9 mouse cellular contexts compared by ENCODE assay signal in the genomic region with DNA sequence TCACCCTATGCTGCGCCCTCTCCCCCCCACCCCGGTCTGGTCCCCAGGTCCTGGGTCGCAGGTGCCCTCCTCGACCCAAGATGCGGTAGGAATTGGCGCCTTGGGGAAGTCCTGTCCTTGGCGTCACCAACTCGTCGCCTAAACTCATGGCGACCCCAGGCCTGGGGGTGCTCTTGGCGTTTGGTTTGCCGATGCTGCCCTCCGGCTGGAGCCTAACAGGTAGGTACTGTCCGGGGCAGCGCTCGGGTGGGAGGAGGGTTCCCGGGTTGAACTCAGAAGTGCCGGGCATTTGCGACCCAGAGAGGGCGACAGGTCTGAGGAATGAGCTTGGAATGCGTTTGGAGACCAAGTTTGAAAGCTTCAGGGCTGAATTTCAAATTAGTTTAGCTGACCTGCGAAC. TPM values are rescaled to one million over a fixed set of nuclear protein-coding genes. Genes with fewer than 3 reads are reported as not detected.
A peak's percentile ranks its signal among the peaks of the same experiment; 100 is the strongest.
DNase-seq lines count a peak whose midpoint lies in the region; ATAC-seq lines count a peak whose summit lies in the region.
"Had no signal": no experiment of that assay in that cellular context is flagged by ENCODE, and none has a peak within 500 bp of the region (broad histone marks: within the 10 kb centered on the region; RNA-seq: fewer than 3 reads in every experiment).

No protein-coding gene starts in this region.

- no peak overlapping the region for H3K9ac ChIP-seq in forebrain, embryonic 14.5 days (ENCODE audit: low read length)
- H3K9ac ChIP-seq in limb, embryonic 15.5 days: 0 out of 2 replicates have a peak overlapping the region, but pooled peaks have one; percentile 5

- H3K4me2 ChIP-seq in forebrain, embryonic 14.5 days (ENCODE audit: low read length): peak overlapping the region; percentile 41
- peak overlapping the region; percentile 37 for H3K4me2 ChIP-seq in limb, embryonic 15.5 days

- 1% methylated on average over 22 of the region's 22 CpGs for WGBS in heart, embryonic 10.5 days
- under 1% methylated on average over 17 of the region's 22 CpGs for WGBS in forebrain, embryonic 14.5 days
- WGBS in limb, embryonic 15.5 days: under 1% methylated on average over 22 of the region's 22 CpGs

- ATAC-seq in forebrain, embryonic 14.5 days: no peak
- no peak for ATAC-seq in limb, embryonic 15.5 days (ENCODE audit: insufficient number of reproducible peaks, low FRiP score, low TSS enrichment, low read depth)

- no peak for DNase-seq in heart, embryonic 10.5 days (ENCODE audit: low spot score)
- DNase-seq in heart, adult 18-20 months: no peak
- DNase-seq in CD4-positive helper T cell, adult 2 months (ENCODE audit: low read depth, low spot score): peak; percentile 30
- DNase-seq in forebrain, embryonic 14.5 days (ENCODE audit: low spot score): no peak
- DNase-seq in left cerebral cortex, adult 9 months (ENCODE audit: low spot score in 2 of 2): no peak
- no peak for DNase-seq in right cerebral cortex, postnatal 10 days (ENCODE audit: low spot score in 2 of 2)
- no peak for DNase-seq in ovary, postnatal 36 days (ENCODE audit: low spot score)

- H3K4me1 ChIP-seq in heart, embryonic 10.5 days: peaks cover 35% of the 10 kb centered on the region
- peaks cover 15% of the 10 kb centered on the region for H3K4me1 ChIP-seq in forebrain, embryonic 14.5 days (ENCODE audit: control insufficient read depth, insufficient read depth, low read length)
- H3K4me1 ChIP-seq in limb, embryonic 15.5 days: peaks cover 32% of the 10 kb centered on the region

- H3K9me3 ChIP-seq in heart, embryonic 10.5 days: no peaks in the 10 kb centered on the region
- no peaks in the 10 kb centered on the region for H3K9me3 ChIP-seq in forebrain, embryonic 14.5 days (replicated peaks; ENCODE audit: control insufficient read depth, low read length)
- no peaks in the 10 kb centered on the region for H3K9me3 ChIP-seq in limb, embryonic 15.5 days

- H3K27me3 ChIP-seq in heart, embryonic 10.5 days (ENCODE audit: insufficient read depth, poor library complexity, severe bottlenecking): peaks cover 71% of the 10 kb centered on the region
- peaks cover 25% of the 10 kb centered on the region for H3K27me3 ChIP-seq in forebrain, embryonic 14.5 days (replicated peaks; ENCODE audit: control insufficient read depth, insufficient read depth, low read length)
- peaks cover 65% of the 10 kb centered on the region for H3K27me3 ChIP-seq in limb, embryonic 15.5 days

- no peak overlapping the region for H3K27ac ChIP-seq in heart, embryonic 10.5 days
- H3K27ac ChIP-seq in forebrain, embryonic 14.5 days (ENCODE audit: low read depth, low read length): no peak overlapping the region
- no peak overlapping the region for H3K27ac ChIP-seq in limb, embryonic 15.5 days

- H3K36me3 ChIP-seq in heart, embryonic 10.5 days: no peaks in the 10 kb centered on the region
- H3K36me3 ChIP-seq in forebrain, embryonic 14.5 days (ENCODE audit: control insufficient read depth, insufficient read depth, low read length): no peaks in the 10 kb centered on the region
- H3K36me3 ChIP-seq in limb, embryonic 15.5 days: no peaks in the 10 kb centered on the region

- H3K4me3 ChIP-seq in heart, embryonic 10.5 days: peak overlapping the region; percentile 51
- peak overlapping the region; percentile 16; the same call in 1 of the 2 replicates for H3K4me3 ChIP-seq in forebrain, embryonic 14.5 days (ENCODE audit: low read depth, low read length)
- peak overlapping the region; percentile 35 for H3K4me3 ChIP-seq in limb, embryonic 15.5 days

RNA-seq across cellular contexts. Expression of a gene that starts 2.9 kb away (rescaled TPM):
- polyA plus RNA-seq in heart, embryonic 10.5 days (2016; fragmentation: Nextera tagmentation; extraction: Ambion mirVana): 8.6 and 8.7 TPM in 2 replicates
- total RNA-seq in heart, adult 18-20 months (2021): 10 to 100 TPM; 58.9 to 62.5 TPM
- polyA plus RNA-seq in forebrain, embryonic 14.5 days (2014; fragmentation: Nextera tagmentation; extraction: Ambion mirVana): 25.7 and 27.2 TPM in 2 replicates
- polyA plus RNA-seq in limb, embryonic 15.5 days (2015; fragmentation: Nextera tagmentation; extraction: Ambion mirVana): 5.5 and 5.7 TPM in 2 replicates

RNA-seq across cellular contexts. Expression of a gene that starts 3.6 kb away (rescaled TPM):
- polyA plus RNA-seq in heart, embryonic 10.5 days (2016; fragmentation: Nextera tagmentation; extraction: Ambion mirVana): 0.65 and 3.6 TPM in 2 replicates
- under 1 TPM in 1 of 2 experiments, not detected in 1; 0.95 TPM for total RNA-seq in heart, adult 18-20 months (2021)
- 1.9 and 2.0 TPM in 2 replicates for polyA plus RNA-seq in forebrain, embryonic 14.5 days (2014; fragmentation: Nextera tagmentation; extraction: Ambion mirVana)
- polyA plus RNA-seq in limb, embryonic 15.5 days (2015; fragmentation: Nextera tagmentation; extraction: Ambion mirVana): 9.7 and 11.4 TPM in 2 replicates

RNA-seq across cellular contexts. Expression of a gene that starts 15.8 kb away (rescaled TPM):
- polyA plus RNA-seq in heart, embryonic 10.5 days (2016; fragmentation: Nextera tagmentation; extraction: Ambion mirVana): 0.68 and 2.2 TPM in 2 replicates
- total RNA-seq in heart, adult 18-20 months (2021): 1 to 10 TPM in 1 of 2 experiments, under 1 TPM in 1; 0.60 to 3.0 TPM
- 3.6 and 4.1 TPM in 2 replicates for polyA plus RNA-seq in forebrain, embryonic 14.5 days (2014; fragmentation: Nextera tagmentation; extraction: Ambion mirVana)
- polyA plus RNA-seq in limb, embryonic 15.5 days (2015; fragmentation: Nextera tagmentation; extraction: Ambion mirVana): 1.6 and 2.2 TPM in 2 replicates

RNA-seq across cellular contexts. Expression of a gene that starts 21.1 kb away (rescaled TPM):
- not detected in 2 replicates for polyA plus RNA-seq in heart, embryonic 10.5 days (2016; fragmentation: Nextera tagmentation; extraction: Ambion mirVana)
- not detected for total RNA-seq in heart, adult 18-20 months (2021)
- polyA plus RNA-seq in forebrain, embryonic 14.5 days (2014; fragmentation: Nextera tagmentation; extraction: Ambion mirVana): not detected in 2 replicates
- not detected in 2 replicates for polyA plus RNA-seq in limb, embryonic 15.5 days (2015; fragmentation: Nextera tagmentation; extraction: Ambion mirVana)
- total RNA-seq: layer of hippocampus, adult 8-10 months had no signal

RNA-seq across cellular contexts. Expression of a gene that starts 25.0 kb away (rescaled TPM):
- polyA plus RNA-seq in heart, embryonic 10.5 days (2016; fragmentation: Nextera tagmentation; extraction: Ambion mirVana): 9.1 and 14.7 TPM in 2 replicates
- 1 to 10 TPM; 1.2 to 1.6 TPM for total RNA-seq in heart, adult 18-20 months (2021)
- 229 and 249 TPM in 2 replicates for polyA plus RNA-seq in forebrain, embryonic 14.5 days (2014; fragmentation: Nextera tagmentation; extraction: Ambion mirVana)
- polyA plus RNA-seq in limb, embryonic 15.5 days (2015; fragmentation: Nextera tagmentation; extraction: Ambion mirVana): 8.4 and 10.0 TPM in 2 replicates
